Mouse (Mus musculus) cerebellum, postnatal 4 days (tissue): ENCODE results near the gene Sec23b.
"Not testable (repeated sequence)": the region's sequence is repeated elsewhere in the genome, so short reads cannot be mapped to it uniquely, and the experiment has no call there.

Source experiments
- DNase-seq, 2 experiments: peaks; one replicate each; pipeline ENCODE4 v3.0.0; 2022; ENCODE audit warnings: low spot score in 2 of 2, mixed read lengths in 1 of 2

Sec23b gene

GRCm38 (mm10) chr2:144555820-144556552 lies at the start of gene Sec23b:
TSS of gene Sec23b (plus strand) at chr2:144556229.
- peak; percentile 96 for DNase-seq

DNA sequence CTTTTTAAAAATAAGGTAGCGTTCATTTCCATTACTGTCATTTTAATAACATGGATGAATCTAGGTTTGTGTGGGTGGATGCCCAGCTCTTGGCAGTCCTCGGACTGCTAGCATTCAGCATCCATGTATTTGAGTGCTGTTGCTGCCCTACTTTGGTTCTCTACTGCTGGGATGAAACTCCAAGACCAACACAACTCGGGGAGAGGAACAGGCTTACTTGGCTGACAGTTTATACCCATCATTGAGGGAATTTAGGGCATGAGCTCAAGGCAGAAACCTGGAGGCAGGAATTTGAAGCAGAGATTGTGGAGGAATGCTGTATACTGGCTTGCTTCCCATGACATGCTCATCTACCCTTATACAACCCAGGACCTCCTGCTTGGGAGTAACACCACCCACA lies 41.4 kb upstream of the Sec23b start:
- DNase-seq, result no peak

- no peak for DNase-seq
Measured at GRCm38 (mm10) chr2:144519772-144520171, 36.3 kb upstream of the Sec23b start.

DNA sequence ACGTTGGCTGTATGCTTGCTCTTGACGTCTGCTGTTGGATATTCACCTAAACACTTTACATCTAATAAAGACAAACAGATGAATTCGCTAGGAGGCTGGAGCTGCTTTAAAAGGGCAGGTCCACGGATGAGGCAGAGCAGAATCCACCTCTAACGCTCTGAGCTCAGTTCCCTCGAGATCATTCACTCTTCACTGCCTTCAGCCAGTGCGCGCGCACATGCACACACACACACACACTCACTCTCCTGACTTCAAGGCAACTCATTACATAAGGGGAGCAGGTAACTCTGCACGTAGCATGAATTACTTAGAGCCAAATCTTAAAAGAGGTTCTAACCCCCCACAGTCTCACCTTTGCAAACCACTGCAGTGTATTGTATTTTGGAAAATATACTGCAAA lies 30.2 kb upstream of the Sec23b start:
- DNase-seq, result peak in 1 of 2 experiments; percentile 4

DNA sequence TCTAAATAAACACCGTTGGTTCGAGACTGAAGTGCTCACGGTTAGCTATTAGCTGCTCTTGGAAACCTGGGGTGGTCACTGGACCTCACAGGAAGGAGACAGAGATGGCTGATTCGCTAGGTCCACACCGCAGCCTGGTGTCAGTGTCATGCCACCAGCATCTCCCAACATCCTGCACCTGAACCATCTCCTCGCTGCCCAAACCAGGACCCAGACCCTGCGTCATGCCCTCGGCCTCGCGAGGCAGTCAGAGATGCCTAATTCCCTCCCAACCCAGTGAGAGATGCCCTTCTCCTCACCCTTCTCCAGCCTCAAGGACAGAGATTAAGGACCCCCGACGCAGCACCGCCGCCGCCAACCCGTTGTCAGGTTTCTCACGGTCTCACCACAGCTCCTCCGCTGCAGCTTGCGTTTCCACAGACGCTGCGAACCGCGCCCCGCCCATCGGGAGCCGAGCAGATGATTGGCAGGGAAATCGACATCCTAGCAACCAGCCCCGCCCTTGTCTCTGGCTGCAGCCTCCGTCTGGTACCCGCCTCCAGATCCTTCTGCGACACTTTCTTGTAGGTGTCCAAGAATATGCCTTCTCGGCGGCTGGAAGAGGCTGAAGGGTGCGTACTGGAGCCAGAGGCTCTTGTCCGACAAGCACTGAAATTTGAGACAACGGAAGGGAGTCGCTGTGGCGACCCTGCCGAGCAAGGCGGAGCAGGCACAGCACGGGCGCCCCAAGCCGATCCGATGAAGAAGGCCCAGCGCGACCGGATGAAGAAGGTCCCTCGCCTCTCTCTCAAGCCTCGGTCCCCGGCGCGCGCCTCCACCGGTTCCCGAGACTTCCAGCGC lies 28.8 kb upstream of the Sec23b start, which contains the start of the genes Dzank1 and Polr3f:
TSS of gene Dzank1 (minus strand) at position 434 of the 840 bp plus-strand sequence.
TSS of gene Polr3f (plus strand) at position 738 of the 840 bp plus-strand sequence.
- peak; percentile 79 to 92 for DNase-seq

DNA sequence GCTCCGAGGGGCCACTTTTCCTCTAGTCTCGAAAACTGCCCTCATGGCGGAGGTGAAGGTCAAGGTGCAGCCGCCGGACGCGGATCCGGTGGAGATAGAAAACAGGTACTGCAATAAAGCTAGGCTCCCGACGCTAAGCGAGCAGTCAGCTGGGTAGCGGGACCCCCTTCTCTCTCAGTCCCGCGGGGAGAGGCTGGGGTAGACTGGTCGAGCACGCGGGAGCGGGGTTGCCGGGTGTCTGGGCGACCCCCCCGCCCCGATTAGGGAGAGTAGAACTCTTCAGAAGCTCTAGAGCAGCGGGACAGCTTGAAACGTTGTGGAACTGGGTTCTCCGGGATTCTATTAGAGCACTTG lies 28.2 kb upstream of the Sec23b start:
- DNase-seq, result no peak

GRCm38 (mm10) chr2:144537123-144537522 lies 18.9 kb upstream of the Sec23b start:
- no peak for DNase-seq

- DNase-seq, result no peak
Measured at GRCm38 (mm10) chr2:144541246-144541645, 14.8 kb upstream of the Sec23b start.

GRCm38 (mm10) chr2:144543670-144544069 lies 12.4 kb upstream of the Sec23b start:
- no peak for DNase-seq

DNA sequence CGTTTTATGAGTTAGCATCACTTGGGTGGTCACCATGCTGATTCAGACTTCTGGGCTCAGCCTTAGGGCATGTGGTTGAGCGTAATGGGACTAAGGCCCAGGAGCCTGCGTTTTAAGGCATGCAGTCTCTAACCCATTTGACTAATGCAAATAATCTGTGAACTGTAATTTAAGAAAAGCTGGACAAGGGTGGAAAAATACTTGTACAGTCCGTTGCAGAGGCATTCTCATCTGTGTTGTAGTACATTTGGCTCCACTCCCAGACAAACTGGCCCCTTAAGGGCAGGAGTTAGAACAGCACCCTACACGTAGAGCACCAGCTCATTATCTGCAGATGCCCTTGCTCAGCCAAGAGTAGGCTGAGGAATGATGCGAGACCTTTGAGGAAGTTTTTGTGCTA lies 11.4 kb upstream of the Sec23b start:
- no peak for DNase-seq

DNA sequence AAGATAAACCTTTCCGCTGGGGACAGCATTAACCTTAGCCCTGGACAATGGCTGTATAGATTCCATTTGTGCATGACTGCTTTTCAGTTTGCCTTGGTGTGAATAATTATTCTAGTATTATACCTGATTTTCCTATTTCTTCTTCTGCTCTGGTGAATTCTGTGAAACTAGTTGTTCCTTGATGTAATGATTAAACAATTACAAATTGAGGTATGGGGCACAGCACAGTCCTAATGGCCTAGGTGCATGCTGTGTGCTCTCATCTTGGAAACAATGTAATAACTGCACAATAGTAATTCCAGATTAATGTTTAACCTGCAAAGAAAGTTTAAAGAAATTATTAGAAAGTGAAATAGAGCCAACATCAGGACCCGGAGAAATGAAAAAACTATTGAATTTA lies 11.0 kb upstream of the Sec23b start:
- no peak for DNase-seq

GRCm38 (mm10) chr2:144545481-144545880 lies 10.5 kb upstream of the Sec23b start:
- no peak for DNase-seq

GRCm38 (mm10) chr2:144547559-144547958 lies 8.5 kb upstream of the Sec23b start:
- DNase-seq, result no peak

DNA sequence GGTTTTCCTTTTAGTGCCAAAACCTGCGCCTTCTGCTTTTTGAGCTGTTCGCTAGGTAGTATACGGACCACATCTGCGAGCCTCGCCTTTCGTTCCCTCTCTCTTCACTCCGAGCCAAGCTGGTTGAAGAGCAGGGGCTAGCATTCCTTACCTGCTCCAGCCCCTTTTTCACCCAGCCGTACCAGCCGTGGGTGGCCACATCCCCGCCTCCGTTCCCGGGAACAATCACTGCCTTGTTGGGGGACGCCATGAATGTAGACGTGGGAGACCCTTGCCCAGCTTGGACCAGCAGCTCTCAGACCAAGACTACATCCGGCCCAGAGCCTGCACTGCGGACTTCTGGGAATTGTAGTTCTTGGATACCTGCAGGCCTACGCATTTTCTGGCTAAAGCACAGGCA lies 5.5 kb upstream of the Sec23b start, which contains the start of gene Rbbp9:
TSS of gene Rbbp9 (minus strand) at position 341 of the 400 bp plus-strand sequence.
- peak; percentile 43 to 51 for DNase-seq

GRCm38 (mm10) chr2:144553905-144554304 lies 2.1 kb upstream of the Sec23b start:
- DNase-seq, result no peak

- no peak for DNase-seq
Measured at GRCm38 (mm10) chr2:144555286-144555819, 676 bp upstream of the Sec23b start.

GRCm38 (mm10) chr2:144588723-144589122 lies 32.7 kb downstream of the Sec23b start:
- no peak for DNase-seq

- not testable (repeated sequence) for DNase-seq
Measured at GRCm38 (mm10) chr2:144593036-144593435, 37.0 kb downstream of the Sec23b start.

DNA sequence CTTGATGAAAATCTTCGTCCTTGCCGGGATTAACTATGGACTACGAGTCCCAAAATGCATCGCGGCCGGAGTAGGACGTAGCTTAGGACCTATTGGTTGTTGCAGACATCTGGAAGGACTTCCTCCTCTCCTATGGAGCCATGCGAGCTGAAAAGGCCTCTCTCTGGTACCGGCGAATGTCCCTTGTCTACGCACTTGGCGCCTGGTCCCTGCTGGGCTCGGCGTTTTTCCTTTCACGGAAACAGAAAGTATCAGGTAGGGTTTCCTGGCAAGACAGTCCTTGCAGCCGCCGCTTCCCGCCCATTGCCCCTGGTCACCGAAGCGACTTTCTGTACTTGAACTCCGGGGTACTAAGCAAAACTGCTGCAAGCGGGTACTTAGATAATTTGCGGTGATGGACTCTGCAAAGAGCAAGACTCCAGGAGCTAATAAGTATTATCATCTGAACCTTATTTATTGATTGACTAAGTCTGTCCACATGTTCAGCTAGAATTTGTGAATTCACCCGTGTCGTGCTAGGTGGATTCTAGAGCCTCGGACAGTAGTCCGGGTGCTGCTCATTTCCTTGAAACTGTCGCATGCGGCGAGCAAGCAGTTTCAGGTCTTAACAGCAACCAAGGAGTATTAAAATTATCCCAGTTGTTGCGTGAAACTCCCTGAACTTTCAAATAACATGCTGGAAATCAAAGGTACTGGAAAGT lies 38.1 kb downstream of the Sec23b start, which contains the start of gene Smim26:
TSS of gene Smim26 (plus strand) at position 104 of the 701 bp plus-strand sequence.
- DNase-seq, result peak; percentile 49 to 61

- no peak for DNase-seq
Measured at GRCm38 (mm10) chr2:144598006-144598405, 42.0 kb downstream of the Sec23b start.

- peak; percentile 76 to 87 for DNase-seq
Measured at GRCm38 (mm10) chr2:144599831-144600687, 44.0 kb downstream of the Sec23b start, which contains the start of gene Dtd1. TSS of gene Dtd1 (plus strand) at chr2:144599897.
